Mouse (Mus musculus): ENCODE results near the gene Fads3.

Fads3 gene

DNA sequence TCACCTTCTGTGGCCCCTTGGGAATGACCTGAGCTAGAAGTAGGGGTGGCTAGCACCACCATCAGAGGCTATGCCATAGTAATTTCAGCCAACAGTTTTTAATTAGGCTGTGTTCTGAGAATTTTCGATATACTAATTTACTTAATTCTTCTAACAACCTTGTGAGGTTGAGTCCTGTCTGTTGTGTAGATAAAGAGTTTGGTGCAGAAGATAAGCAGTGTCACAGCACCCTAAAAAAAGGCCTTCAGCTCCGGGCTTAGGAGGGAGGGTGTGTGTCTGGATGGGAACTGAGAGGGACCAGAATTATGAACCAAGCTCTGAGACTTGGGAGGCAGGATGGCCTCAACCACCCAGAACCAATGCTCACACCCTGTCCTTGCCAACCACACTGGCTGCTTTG, 4.3 kb downstream of the Fads3 start:
- in situ Hi-C loops (cut with MboI; ENCODE audit: unreplicated experiment in 2 of 2), result loop anchor here in 1 of 2 experiments (25.0 kb wide), 1 partner anchor 908 kb away; the partner anchor contains the start of gene Asrgl1

DNA sequence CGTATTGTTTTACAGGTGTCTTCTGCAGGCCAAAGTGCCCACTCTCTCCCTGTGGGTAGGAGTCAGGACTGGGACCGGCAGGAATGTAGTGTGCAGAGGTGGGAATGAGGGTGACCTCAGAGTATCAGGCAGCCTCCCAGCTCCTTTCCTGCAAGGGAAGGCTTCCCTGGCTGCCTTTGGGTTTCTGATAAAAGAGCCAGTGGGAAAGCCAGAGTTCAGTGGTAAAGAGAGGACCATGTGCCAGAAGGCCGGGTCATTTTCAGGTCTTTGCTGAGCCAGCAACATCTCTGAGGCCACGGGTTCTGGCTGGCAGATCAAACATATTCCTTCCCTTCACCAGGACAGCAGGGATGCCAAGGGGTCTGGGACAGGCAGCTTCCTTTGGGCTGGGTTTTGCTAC, 5.0 kb downstream of the Fads3 start:
- in situ Hi-C loops (cut with MboI; ENCODE audit: unreplicated experiment in 2 of 2), result loop anchor here in 1 of 2 experiments (25.0 kb wide), 1 partner anchor 909 kb away; the partner anchor contains the start of gene Asrgl1

GRCm38 (mm10) chr19:10046983-10047382, 5.6 kb downstream of the Fads3 start:
- in situ Hi-C loops (cut with MboI; ENCODE audit: unreplicated experiment in 2 of 2), result loop anchor here in 1 of 2 experiments (25.0 kb wide), 1 partner anchor 910 kb away; the partner anchor contains the start of gene Asrgl1

- in situ Hi-C loops (cut with MboI; ENCODE audit: unreplicated experiment in 2 of 2), result loop anchor here in 1 of 2 experiments (25.0 kb wide), 1 partner anchor 912 kb away; the partner anchor contains the start of gene Asrgl1
Observed at GRCm38 (mm10) chr19:10049533-10049932, 8.2 kb downstream of the Fads3 start.

DNA sequence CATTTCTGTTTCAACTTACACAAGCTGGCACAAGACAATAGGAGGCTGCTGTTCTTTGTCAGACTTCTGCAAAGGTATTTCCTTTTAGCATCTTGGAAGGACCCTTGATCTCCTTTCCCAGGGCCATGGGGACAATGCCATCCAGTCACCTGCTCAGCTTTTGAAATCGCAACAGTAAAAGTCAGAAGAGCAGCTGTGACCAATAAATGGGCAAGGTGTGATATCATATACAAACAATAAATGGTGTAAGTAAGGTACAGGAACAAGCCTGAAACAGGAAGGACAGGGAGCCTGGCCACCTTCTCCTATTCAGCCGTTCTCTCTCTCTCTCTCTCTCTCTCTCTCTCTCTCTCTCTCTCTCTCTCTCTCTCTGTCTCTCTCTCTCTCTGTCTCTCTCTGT, 9.1 kb downstream of the Fads3 start:
- in situ Hi-C loops (cut with MboI; ENCODE audit: unreplicated experiment in 2 of 2), result no loop called here

GRCm38 (mm10) chr19:10052698-10053097, 11.3 kb downstream of the Fads3 start:
- in situ Hi-C loops (cut with MboI; ENCODE audit: unreplicated experiment in 2 of 2), result no loop called here

DNA sequence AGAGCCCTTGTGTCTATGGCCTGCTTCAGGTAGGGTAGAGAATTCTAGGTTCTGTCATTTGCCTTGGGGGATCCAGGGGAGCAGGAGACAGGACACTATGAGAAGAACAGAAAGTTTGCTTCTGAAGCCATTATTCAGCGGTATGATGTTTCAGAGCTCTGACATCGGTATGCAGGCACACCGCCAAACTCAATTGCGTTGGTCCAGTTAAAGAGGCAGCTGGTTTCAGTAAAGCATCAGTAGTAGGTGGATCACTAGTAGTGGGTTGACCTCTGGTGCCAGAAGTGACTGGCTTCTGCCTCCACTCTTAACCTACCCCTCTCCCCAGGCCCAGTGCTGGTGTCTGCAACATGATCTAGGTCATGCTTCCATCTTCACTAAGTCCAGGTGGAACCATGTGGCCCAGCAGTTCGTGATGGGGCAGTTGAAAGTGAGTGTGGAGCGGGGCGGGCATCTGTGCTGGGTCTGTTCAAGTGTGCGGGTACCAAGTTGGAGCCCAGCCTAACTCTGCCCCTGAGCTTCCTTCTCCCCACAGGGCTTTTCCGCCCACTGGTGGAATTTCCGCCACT, 12.4 kb downstream of the Fads3 start:
- in situ Hi-C loops (cut with MboI; ENCODE audit: unreplicated experiment in 2 of 2), result no loop called here

GRCm38 (mm10) chr19:10054361-10055075, 13.1 kb downstream of the Fads3 start:
- in situ Hi-C loops (cut with MboI; ENCODE audit: unreplicated experiment in 2 of 2), result no loop called here

DNA sequence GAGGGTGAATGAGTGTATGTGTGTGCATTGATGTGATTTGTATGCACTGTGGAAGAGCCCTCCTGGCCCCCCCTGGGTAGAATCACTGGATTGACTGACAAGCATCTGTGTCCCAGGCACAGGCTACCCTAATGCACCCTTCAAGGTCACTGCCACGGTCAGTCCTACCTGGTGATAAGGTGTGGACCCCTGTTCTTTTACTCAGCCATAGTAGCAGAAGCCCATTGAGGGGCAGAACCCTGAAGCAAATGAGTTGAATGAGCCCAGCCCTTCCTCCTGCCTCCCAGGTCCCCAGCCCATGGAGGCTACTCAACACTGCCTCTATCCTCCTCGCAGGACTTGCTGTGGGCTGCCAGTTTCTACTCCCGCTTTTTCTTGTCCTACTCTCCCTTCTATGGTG, 13.9 kb downstream of the Fads3 start:
- in situ Hi-C loops (cut with MboI; ENCODE audit: unreplicated experiment in 2 of 2), result no loop called here

GRCm38 (mm10) chr19:10055783-10056660, 14.7 kb downstream of the Fads3 start:
- in situ Hi-C loops (cut with MboI; ENCODE audit: unreplicated experiment in 2 of 2), result no loop called here

GRCm38 (mm10) chr19:10056686-10057085, 15.3 kb downstream of the Fads3 start:
- in situ Hi-C loops (cut with MboI; ENCODE audit: unreplicated experiment in 2 of 2), result no loop called here

DNA sequence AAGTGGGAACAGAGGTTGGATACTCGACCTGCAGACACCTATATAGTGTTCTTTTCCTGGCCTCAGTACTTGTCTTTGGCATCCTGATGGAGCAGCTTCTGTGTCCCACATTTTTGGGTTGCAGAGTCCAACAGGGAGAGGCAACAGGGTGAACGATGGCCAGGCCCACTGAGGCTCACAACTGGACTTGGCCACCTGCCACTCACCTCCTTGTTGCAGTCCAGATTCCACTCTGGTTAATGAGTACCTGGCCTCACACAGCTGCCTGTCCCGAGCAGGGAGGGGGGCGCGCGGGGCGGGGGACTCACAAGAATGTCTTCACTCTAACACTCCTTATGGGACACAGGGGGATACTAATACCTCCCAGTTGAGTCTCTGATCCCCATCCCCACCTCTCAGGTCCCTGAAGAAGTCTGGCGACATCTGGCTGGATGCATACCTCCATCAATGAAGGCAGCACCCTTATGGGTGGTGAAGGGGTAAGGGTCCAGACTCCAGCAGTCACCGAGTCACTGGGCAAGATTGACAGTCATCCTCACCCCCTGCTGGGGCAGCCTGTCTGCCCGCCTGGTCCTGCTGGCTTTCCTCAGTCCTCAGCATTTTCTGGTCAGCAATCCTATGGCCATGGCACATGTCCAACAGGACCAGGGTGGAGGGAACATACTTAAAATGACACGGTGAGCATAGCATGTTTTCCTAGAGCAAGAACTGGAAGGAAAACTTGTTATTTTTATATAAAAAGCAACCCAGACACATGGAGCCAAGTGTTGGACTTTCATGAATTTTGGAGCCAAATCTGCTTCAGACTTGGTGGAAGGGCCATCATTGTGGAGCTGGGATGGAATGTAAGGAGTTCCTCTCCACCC, 16.4 kb downstream of the Fads3 start:
- in situ Hi-C loops (cut with MboI; ENCODE audit: unreplicated experiment in 2 of 2), result no loop called here

DNA sequence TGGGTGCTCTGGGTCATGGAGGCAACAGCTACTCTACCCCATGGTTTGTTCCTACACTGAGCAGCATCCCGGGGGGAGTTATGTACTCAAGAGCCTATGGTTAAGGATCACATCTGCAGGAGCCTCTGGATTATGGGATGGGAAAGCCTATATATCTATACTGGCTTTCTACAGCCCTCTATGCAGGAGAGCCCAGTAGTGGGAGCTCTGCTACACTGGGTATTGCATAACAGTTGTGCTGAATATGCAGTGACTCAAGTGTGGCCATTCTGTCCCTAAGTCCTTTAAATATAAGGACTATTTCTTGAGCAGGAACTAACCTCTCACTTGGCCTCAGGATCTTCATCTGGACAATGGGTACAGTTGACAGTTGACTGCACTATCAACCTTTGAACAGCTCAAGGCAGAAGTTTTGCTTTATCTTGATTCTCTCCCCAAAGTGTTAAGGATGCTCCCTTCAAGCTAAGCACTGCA, 17.0 kb downstream of the Fads3 start:
- in situ Hi-C loops (cut with MboI; ENCODE audit: unreplicated experiment in 2 of 2), result no loop called here

GRCm38 (mm10) chr19:10058876-10059427, 17.6 kb downstream of the Fads3 start:
- in situ Hi-C loops (cut with MboI; ENCODE audit: unreplicated experiment in 2 of 2), result no loop called here

GRCm38 (mm10) chr19:10059911-10060567, 18.7 kb downstream of the Fads3 start:
- in situ Hi-C loops (cut with MboI; ENCODE audit: unreplicated experiment in 2 of 2), result no loop called here

DNA sequence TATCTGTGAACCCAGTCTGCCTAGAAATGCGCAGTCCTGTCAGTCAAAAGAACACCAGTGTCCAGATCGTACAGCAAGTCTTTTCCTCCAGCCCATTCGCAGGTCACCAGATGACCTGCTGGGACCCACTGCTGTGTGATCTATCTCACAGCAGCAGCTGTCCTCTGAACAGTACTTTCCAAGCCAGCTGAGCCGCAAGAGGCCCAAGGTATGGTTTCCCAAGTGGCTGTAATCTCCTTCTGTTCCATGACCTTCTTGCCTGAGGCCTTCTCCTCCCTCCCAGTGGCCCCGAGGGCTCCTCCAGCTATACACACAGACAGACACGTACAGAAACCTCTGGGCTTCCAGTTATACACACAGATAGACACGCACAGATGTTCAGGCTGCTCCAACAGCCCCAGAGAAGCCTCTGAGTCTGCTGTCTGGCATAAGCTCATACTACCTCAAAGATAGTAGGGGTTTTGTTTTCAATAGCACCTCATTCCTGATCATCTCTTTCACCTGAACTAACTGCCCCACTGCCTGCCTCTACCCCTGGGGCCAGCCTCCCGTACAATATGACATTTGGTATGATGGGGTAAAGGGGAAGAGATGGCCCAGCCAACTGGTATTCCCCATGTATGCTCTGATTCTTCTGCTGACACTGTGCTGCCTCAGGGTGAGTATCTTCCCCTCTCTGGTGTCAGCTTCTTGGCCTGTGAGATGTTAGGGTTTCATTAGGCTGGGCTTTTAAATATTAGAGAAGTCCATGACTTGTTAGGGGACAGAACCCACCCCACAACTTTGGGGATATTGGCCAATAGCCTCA, 19.6 kb downstream of the Fads3 start:
- in situ Hi-C loops (cut with MboI; ENCODE audit: unreplicated experiment in 2 of 2), result no loop called here

GRCm38 (mm10) chr19:10061624-10062023, 20.3 kb downstream of the Fads3 start:
- in situ Hi-C loops (cut with MboI; ENCODE audit: unreplicated experiment in 2 of 2), result no loop called here

DNA sequence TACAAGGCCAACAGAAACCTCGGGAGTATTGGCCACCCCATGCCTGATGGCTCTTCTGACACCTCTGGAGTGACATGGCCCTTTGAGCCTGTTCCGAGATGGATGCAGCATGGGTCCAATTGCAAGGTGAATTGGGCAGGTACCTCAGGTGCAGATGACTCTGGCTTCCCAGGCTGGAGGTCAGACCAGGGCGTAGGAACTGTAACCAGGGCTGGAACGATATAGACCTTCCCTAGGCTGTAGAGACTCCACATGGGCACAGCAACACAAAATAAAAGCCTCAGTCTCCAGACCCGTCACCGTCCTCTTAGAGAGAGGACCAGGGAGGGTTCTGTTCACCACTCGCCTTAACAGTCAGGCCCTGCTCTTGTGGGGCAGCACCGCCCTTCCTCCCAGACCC, 20.9 kb downstream of the Fads3 start:
- in situ Hi-C loops (cut with MboI; ENCODE audit: unreplicated experiment in 2 of 2), result no loop called here

All from v-Abl transformed pro-B cells (cell line).